Mouse (Mus musculus) T-helper 17 cell (primary cell): Measurements from ENCODE around the gene Clic5.

Source experiments
- in situ Hi-C, 2 experiments: fragments of 300-600 bp; cut with MboI, MseI; formaldehyde crosslinking; loops; 1 replicate in 1 of 2; 2 replicates in 1 of 2; pipeline ENCODE4 v1.15.1; 2025; ENCODE audit warnings: high pct_unique_total_duplicates in 2 of 2

The Clic5 gene

GRCm38 (mm10) chr17:44259245-44259644, 70.9 kb downstream of the Clic5 start:
- in situ Hi-C loops: loop anchor here in 1 of 2 experiments (5.0 to 10.0 kb wide), 2 partner anchors 996 to 1113 kb away; no protein-coding TSS in a partner anchor

DNA sequence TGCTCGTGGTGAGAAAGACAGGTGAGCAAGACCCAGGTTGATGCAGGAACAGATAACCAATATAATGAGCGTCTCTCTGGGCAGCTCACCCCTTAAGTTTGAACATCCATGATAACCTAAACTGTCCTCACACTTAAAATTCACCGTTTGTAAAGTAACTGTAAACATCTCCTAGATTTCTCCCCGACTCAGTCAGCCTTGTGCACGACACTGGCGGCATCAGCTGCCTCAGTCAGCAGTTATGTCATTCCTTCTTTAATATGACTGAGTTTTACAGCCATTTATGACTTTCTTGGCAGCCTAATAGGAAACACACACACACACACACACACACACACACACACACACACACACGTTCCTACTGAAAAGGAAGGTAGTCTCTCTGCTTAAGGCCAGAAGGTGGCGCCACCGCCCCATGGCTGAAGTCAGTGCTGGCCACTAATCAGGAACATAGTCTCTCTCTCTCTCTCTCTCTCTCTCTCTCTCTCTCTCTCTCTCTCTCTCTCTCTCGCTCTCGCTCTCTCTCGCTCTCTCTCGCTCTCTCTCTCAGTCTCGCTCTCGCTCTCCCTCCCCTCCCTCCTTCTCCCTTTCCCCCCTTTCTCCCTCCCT, 73.3 kb downstream of the Clic5 start:
- in situ Hi-C loops: loop anchor here in 1 of 2 experiments (5.0 kb wide), 1 partner anchor 1111 kb away; no protein-coding TSS in a partner anchor

GRCm38 (mm10) chr17:44270043-44270442, 81.7 kb downstream of the Clic5 start:
- in situ Hi-C loops: no loop called here

DNA sequence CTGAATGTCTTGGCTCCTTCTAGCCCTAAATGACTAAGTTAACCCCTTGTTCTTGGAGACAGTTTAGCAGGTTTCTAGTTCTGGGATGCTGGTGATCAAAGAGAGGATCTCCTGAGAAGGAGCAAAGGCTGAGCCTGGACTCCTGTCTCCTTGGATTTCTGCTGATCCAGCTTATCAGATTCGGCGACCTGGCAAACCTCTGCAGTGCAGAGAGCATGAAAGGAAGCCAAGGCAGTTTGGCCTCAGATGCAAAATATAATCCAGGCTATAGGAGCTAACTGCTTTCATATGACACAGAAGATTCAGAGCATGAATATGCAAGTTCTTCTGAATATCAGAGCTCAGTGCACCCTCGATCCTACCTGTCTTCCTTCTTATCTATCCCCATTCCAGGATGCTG, 83.0 kb downstream of the Clic5 start:
- in situ Hi-C loops: no loop called here

DNA sequence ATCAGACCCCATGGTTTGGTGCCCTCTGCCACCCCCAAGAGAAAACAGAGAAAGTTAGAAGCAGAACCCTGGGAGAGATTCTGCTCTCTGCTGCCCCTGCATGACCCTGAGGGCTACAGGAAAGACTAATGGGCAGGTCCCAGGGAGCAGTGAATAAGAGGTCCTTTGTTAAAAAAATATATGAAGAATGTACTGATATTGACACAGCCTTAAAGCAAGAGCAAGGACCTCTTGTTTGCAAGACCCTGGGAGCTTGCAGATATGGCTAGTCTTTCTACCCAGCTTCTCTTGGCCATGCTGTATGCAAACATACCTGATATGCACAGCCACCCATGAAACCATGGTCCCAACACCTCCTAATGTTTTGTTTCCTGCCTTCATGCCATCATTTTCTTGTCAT, 86.4 kb downstream of the Clic5 start:
- in situ Hi-C loops: loop anchor here in 1 of 2 experiments (5.0 kb wide), 1 partner anchor 797 kb away; no protein-coding TSS in a partner anchor

DNA sequence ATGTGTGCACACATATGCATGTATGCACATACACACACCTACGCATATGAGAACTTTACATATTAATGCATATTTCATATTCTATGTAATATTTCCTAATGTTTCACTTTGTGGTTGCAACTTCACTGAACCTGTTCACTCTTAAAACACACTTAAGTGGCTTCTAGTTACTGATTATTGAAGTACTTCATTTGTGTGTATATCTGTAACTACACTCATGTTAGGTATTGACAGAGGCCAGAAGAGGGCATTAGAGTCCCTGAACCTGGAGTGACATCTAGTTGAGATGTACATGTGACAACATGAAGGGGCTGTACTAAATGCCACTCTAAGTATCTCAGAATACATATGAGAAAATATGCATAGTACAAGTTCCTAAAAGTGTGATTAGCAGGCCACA, 99.9 kb downstream of the Clic5 start:
- in situ Hi-C loops: no loop called here

DNA sequence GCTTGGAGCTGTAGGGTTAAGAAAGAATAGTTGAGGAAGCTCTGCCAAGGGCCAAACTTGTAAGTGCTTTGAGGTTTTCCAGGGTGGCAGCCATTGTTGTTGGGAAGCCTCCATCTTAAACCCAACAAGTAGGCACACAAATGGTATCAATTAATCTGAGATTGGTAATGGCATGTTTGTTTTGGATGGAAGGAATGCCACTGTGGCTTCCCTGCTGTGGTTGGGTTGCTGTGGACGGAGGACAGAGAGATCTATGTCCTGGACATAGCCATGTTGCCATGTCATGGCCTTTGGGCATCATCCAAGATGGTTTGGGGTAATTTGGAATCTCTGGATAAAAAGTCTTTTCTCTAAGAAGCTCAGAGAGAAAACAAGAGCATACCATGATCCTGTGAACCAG, 108.8 kb downstream of the Clic5 start:
- in situ Hi-C loops: no loop called here

GRCm38 (mm10) chr17:44300236-44300635, 111.9 kb downstream of the Clic5 start:
- in situ Hi-C loops: no loop called here

DNA sequence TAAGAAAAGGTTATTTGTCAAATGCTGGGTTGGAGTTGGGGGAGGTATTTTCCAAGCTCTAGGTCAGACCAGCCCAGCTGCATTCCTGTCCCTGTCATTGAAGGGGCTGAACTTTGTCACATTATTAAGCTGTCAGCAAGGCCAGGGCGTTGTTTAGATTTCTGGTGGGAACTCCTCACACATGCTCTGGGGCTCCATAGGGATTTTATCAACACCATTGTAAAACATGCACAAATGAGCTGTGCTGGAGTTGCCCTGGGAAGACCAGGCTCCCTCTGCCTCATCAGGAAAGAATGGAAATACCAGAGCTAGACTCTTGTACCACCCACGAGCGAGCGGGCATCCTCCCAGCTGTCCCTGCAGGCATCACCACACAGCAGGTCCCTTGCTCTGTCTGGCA, 112.3 kb downstream of the Clic5 start:
- in situ Hi-C loops: no loop called here

- in situ Hi-C loops: no loop called here
Observed at GRCm38 (mm10) chr17:44301224-44301811, 112.9 kb downstream of the Clic5 start.

DNA sequence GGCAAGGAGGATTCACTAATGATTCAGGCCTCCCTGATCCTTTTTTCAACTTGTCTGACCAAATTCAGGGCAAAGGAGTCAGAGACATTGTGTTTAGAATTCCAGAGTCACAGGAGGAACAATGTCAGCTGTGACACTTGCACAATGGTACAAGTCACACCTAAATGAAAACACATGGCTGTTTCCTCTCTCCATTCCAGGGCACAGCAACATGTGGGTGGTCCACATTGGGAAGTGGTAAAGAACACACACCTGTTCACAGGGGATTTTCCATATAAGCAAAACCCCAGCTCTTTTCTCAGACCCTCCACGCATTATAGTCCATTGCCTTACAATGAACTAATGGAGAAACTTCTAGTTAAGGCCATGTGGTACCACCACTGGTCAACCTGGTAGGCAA, 115.7 kb downstream of the Clic5 start:
- in situ Hi-C loops: no loop called here

- in situ Hi-C loops: no loop called here
Observed at GRCm38 (mm10) chr17:44309914-44310622, 121.7 kb downstream of the Clic5 start.

DNA sequence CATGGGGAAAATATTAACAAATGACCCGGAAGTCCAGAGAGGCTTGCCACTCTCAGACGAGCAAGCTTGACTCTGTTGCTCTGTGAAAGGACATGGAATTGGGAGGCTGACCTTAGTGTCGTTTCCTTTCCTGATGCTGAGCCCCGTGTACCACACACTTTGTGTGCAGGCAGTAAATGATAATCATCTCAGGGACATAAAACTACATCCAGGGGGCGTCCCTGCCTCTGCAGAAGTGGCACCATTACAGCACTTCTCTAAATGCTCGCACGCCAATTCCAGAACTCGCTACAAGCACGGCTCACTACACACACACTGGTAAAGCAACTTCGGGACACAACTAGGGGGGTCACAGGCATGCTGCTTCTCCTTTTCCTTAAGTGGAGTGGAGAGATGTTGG, 136.9 kb downstream of the Clic5 start:
- in situ Hi-C loops: no loop called here

GRCm38 (mm10) chr17:44327279-44328146, 139.1 kb downstream of the Clic5 start:
- in situ Hi-C loops: no loop called here

DNA sequence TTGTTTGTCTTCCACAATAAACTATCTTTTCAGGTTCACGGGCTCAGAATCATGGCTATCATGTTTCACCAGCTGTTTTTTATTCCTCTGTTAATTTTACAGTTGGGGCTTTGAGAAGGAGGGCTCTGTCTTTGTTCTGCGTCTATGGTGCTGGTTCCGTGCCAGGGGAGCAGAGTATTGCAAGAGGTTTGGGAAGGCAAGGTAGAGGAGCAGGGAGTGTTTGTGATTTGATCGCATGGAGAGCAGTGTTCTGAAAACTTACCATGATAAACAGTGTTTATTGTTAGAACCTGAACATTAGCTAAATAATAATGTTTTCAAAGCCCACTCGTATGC, 139.7 kb downstream of the Clic5 start:
- in situ Hi-C loops: no loop called here
